Mouse (Mus musculus): ENCODE measurements around the gene Nox1.

GRCm38 (mm10) chrX:134058987-134059712 lies 162.6 kb downstream of the Nox1 start, which contains the start of gene Cstf2:
- TF ChIP-seq CTCF (IDR thresholded peaks at IDR 0.05; ENCODE audit: extremely low read depth, insufficient read depth, insufficient read length, insufficient replicate concordance) (no peak), POLR2A (IDR thresholded peaks at IDR 0.05; ENCODE audit: low read depth, low read length) (no peak; the same call in 1 of the 2 replicates)

Measured in spleen, adult 2 months (tissue).